Mouse (Mus musculus) liver, embryonic 18 days (tissue): ENCODE data around the gene Snapc3. TPM values are rescaled to one million over a fixed set of nuclear protein-coding genes. Genes with fewer than 3 reads are reported as not detected.

Experiments used
- polyA plus RNA-seq: library from polyadenylated mRNA; depleted of rRNA; stranded (reverse); fragments of >200 nt; gene quantifications from 2 replicates; pipeline ENCODE4 v1.2.3, GENCODE M21; 2012; rRNA removed

Gene Snapc3
- polyA plus RNA-seq = 6.2 and 6.5 TPM in 2 replicates

DNA sequence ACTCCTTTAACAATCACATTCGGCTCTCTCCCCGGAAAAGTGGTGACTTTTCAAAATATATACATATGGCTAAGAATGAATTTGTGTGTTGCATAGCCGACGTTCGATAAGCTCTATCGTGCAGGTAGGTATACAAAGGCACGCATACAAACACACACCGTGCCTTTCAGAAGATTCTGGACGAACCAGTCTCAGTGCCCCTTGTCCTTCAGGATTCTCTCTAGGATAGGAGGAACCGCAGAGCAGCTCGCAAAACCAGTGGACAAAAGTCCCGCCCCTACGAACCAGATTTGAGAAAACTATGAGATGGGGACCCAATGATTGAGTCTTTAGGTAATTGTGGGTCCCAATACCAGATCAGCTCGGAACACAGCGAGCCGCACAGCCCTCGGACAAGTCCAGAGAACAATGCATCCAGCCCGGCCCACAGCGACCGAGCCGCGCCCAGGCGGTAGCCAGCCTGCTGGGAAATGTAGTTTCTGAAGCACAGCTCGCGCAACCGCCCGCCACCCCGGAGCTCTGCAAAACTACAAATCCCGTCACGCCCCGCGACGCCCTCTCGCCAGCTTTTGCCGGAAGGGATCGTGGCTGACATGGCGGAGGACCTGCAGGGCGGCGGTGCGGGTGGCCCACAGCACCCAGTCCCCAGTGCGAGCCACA, at the start of gene Snapc3:
Gene Snapc3 (plus strand): TSS at position 565 of the 660 bp plus-strand sequence.

DNA sequence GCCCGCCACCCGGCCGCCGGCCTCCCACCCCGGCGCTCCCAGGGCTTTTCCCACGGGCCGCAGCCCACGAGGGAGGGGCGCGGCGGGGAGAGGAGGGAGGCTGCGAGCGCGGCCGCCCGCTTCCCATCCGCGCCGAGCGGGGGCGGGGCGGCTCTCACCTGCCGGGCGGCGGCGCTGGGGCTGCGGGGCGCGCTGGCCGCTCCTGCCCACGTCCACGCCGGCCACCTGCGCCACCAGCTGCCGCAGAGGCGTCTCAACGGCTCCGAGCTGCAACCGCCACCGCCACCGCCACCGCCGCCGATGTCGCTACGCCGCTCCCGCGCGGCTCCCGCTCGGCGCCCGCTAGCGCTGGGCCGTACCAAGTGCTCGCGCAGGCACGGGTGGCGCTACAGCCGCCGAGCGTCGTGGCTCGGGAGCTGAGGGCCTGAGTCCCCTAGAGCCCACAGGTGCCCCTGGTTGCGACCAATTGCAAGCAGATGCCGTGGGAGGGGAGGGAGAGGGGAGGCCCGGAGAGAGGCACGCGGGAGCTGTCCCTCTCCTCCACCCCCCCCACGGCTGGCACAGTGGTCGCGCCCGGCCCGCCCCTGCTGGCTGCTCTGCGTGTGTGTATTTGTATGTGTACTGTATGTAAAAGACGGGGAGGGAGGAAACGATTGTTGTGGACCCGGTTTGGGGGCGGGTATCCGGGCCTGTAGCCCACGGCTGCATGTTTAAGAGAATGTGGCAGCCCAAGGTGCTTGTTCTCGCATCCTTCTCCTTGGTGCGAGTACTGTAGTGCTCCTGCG, 68.8 kb downstream of the Snapc3 start, which contains the start of gene Psip1:
Gene Psip1 (minus strand): TSS at position 343 of the 785 bp plus-strand sequence.

Other genes with a start within 250 kb of the Snapc3 start
- gene Ttc39b, start 93.5 kb upstream of the Snapc3 start, polyA plus RNA-seq = 0.71 and 0.83 TPM in 2 replicates
- 23.6 and 27.5 TPM in 2 replicates for gene Psip1, start 68.7 kb downstream of the Snapc3 start, polyA plus RNA-seq
- gene Ccdc171, start 107.8 kb downstream of the Snapc3 start, polyA plus RNA-seq = 0.71 and 1.00 TPM in 2 replicates